Mouse (Mus musculus) CD8-positive naive resting alpha-beta T cell, adult 2 months (primary cell): ENCODE measurements around the gene Inpp4a.

Experiments used
- DNase-seq, 2 experiments: peaks; one replicate each; pipeline ENCODE4 v3.0.0; 2022; ENCODE audit warnings: low read depth in 2 of 2, low spot score in 2 of 2

Inpp4a gene

DNA sequence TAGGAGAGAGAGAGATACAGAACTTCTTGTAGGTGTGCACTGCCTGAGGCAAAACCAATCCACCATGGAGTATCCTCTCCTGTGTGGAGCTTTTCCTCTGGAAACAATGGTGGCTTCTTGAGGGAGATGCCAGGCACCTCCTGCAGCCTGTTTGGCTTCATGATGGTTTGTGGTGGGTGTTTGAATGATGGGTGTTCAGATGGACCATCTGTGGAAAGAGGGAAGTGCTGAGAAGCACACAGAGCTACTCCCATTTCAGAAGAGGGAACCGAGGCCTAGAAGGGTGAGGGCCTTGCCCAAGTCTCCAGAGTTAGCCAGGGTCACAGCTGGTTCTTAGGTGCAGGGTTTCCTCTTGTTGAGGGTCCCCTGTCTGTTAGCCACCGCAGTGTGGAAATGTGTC, 23.0 kb downstream of the Inpp4a start:
- no peak for DNase-seq

DNA sequence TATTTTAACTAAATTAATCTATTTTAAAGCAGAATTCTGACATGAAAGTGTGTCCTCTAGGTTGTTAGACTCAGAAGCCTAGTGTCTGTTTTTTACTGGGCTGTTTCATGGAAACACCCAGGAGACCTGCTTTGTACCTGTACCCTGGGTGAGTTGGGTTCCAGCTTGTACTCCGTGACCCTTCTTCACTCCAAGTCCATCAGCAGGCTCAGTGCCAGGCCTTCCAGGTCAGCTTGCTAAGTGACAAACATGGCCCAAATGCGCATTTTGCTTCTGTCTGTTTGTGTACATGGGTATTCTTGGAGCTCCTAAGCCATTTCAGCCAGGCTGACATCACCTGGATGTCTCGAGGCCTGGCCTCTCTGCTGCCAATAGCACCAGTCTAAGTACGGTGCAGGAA, 23.5 kb downstream of the Inpp4a start:
- no peak for DNase-seq

DNA sequence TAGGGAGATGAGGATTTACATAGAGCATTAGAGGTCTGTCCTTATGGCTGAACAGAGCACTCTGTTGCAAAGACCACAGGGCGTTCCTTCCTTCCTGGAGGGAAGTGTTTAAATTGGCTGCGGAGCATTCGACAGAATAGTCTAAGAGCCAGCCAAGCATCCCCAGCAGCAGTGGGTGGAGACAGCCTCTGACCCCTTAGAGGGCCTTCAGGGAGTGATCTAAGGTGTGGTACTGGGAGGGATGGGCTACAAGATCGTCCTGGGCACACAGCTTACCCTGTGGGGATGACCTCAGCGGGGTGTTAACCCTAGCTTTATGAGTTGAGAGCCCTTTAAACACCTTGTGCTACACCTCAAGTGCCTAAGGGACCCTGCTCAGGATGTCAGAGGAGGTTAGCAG, 24.9 kb downstream of the Inpp4a start:
- DNase-seq = no peak

DNA sequence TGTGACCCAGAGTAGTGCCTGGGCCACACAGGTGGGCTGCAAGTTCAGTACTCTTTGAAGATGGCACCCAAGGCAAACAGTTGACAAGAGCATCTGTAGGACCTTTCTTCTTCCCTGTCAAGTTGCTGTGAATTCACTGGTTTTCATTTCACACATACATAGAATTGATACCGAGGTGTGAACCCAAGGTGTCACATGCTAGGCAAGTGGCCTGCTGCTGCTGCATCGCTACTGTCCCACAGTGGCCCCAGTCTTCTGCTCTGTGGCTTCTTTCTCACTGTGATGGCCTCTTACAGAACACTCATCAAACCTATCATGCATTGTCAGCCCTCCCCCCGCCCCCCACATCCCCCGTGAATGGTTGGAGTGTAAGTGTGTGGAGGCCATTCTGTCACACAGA, 27.6 kb downstream of the Inpp4a start:
- DNase-seq = no peak

DNA sequence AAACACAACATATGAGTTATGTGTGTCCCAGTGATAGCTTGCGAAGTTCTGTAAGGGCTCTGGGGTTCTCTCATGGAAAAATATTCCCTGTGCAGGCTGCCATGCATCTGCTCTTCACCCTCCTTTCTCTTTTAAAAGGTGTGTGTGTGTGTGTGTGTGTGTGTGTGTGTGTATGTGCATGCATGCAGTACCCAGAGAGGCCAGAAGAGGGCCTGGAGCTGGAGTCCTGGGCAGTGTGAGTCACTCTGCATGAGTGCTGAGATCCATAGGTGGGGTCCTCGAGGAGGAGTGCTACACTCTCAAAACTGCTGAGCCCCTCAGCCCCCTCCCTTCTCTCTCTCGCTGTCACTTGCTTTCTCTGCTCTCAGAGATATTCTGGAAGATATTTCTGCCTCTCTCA, 29.5 kb downstream of the Inpp4a start:
- no peak for DNase-seq

DNA sequence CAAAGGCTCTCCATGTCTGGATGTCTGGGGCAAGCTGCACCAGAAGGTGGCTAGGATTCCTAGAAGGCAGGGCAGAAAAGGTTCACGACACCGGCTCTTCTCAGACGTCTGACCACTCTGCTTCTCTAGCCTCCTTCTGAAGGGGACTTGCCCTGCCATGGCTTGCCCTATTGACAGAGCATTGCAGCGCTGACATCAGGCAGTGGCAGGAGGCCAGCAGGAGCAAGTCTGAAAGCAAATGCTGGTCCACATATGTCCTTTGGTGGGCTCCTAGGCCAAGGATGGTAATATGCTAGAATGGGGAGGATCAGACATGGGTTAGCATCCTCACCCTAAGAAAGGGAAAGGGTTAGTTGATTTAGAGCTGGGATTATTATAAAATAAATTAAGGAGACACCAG, 30.2 kb downstream of the Inpp4a start:
- DNase-seq = no peak

DNA sequence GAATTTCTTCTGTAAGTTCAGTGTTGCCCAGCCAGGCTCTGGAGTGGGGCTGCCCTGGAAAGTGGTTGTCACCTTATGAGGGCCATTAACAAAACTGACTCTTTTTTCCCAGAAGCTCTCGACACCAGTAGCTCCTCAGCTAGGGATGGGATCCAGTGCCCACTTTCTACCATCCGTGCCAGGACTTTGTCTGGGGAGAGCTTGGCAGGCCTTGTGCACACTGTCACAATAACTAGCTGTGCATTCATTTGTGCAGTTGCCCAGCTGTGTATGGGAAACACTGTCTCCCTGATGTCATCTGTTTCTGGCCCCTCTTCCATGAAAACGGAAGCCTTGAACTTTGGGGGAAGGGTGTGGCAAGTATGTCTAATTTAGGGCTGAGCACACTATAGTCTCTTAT, 33.1 kb downstream of the Inpp4a start:
- DNase-seq = no peak

DNA sequence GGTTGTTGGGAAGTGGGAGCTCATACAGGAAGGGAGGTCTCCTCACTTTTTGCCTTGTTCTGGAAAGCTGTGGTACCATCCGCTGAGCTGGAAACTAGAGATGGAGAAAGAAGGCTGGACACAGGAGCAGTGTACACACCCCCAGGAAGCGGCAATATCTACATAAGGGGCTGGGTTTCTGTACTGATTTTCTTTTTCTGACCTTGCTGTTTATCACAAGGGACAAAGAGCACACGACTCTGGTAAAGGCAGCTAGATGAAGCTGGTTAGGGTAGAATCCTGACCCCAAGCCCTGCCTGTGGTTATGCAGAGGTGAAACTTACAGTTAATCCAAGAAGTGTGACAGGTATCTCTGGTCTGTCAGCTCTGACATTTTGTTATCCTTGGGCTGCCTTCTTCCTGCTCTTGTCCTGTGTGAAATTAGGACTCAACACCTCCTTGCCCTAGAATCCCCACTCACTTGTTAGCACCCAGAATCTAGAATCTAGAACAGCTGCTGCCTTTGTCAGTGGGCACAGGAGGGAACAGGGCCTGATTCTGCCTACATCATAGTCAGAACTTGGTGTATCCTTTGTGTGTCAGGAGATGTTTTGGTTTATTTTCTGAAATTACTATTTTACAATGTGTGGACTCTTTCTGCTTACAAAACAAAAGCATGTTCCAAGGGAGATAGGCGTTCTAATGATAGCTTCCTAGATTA, 34.2 kb downstream of the Inpp4a start:
- DNase-seq = no peak

DNA sequence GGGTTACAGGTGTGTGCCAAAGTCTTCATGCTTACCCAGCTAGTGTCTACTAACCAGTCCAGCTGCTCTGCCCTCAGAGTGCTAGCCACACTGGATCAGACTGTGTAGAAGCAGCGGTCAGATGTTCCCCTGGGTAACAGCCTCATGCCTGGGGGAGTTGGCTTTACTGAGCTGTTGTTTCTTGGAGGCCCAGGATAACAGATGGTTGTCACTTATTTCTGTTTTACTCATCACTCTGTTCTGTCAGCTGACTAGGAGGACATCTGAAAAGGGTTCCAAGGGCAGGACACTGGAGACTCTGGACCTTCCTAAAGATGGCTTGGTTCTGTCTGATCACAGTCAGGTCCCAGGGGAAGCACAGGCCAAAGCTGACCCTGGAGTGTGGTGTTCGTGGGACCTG, 36.4 kb downstream of the Inpp4a start:
- no peak for DNase-seq

DNA sequence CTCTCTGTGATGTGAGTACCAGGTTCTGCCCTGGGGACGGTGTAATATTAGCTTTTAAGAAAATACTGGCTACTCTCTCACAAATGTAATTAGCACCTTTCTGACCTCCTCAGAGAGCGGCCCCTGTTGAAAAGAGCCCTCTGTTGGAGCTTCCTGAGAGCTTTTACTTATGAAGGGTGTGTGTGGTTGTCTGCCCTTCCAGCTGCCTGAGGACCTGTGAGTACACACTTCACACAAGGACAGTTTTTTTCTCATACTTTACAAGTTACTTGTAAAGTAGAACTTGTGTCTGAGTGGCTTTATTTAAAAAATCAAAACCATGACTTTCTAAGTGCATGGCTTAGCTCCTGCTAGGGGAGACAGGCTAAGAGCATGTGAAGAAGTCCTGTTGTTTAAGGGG, 37.1 kb downstream of the Inpp4a start:
- DNase-seq = no peak

DNA sequence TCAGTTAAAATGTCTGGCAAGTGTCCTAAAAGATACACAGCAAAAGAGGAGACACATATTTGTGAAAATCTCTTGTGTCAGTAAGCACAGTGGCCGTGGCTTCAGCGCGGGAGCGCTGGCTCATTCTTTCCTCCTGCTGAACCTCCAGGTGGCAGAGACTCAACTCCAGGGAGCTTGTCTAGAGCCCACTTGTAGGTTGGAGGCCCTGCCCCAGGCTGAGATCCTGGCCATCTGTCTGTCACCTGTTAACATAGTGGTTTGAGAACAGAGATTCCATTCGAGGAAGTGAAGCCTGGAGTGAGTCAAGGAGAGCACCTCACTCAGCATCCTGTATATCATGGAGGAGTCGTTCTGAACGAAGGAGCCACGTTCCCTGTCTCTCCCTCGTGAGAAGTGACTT, 37.6 kb downstream of the Inpp4a start:
- no peak for DNase-seq

DNA sequence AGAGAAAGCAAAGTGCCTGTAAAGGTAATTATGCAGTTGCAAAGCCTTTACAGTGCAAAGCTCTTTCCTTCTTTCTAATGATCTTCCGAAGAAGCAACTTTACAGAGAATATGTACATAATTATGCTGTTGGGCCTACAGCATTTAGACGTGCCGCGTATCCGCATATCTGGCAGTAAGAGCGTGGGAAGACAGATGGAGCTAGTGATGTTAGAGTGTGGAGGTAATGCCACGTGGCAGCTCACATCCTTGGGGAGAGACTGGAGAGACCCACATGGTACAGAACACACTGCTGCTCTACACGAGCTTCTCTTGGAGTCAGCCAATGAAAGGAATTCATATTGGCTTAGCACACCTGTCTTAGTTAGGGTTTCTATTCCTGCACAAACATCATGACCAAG, 39.5 kb downstream of the Inpp4a start:
- no peak for DNase-seq

DNA sequence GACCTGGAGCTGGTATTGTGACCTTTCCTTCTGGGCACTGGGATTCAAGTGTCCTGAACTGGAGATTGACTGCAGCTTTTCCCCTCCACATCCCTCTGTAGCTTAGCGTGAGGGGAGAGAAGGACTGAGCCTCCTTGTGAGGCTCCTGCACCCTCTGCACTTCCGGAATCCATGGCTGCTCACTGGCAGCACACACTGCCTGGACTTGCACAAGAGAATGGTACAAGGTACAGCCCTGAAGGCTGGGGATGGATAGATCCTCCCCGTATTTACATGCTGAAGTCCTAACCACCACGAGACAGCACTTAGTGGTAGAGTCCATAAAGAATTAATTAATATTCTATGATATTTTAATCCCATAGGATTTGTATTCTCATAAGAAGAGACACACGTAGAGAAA, 41.7 kb downstream of the Inpp4a start:
- DNase-seq = no peak

DNA sequence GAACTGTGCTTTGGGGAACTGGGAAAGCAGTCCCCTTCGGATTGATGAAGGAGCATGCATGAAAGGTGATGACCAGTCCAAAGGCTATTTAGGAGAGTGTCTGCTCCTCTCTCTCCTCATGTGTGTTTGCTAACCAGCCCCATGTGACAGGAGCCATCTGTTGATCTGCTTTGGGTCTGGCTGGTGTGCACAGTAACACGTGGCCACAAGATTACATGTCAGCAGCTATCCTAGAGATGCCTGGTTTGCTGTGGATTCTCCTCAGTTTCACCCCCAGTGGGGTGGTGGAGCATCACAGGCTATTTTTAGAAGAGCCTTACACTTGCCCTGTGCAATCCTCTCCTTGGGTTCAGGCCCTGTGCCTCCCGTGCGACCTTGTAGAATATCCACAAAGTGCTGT, 42.2 kb downstream of the Inpp4a start:
- DNase-seq = no peak

DNA sequence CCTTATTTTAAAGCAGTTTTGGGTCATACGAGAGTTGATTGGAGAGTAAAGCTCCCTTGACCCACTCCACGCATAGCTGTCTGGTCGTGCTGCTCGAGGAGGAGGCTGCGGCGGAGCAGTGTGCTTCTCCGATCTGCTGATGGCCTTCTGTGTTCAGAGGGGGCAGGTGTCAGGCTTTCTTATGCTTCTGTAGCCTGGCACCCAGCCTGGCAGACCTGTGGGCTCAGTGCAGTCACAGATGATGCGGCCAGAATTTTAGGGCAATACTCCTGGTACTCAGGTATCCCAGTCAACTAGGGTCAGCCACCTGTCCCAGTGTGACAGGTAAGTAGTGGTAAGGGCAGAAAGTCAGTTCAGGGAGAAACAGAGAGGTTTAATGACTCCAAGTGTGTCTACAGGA, 42.9 kb downstream of the Inpp4a start:
- DNase-seq = no peak

DNA sequence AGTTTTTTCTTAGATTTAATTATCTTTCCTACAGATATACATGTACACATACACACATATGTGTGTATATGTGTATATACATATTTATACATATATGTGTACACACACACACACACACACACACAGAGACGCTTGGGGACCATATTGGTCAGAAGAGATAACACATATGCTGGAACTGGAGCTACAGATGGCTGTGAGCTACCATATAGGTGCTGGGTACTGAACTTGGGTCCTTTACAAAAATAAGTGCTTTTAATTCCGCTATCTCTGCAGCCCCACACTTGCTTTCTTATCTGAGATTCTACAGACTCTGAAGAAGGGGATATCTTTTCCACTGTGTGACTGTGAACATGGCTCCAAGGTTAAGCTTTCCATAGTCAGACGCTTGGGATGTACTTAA, 43.6 kb downstream of the Inpp4a start:
- no peak for DNase-seq

DNA sequence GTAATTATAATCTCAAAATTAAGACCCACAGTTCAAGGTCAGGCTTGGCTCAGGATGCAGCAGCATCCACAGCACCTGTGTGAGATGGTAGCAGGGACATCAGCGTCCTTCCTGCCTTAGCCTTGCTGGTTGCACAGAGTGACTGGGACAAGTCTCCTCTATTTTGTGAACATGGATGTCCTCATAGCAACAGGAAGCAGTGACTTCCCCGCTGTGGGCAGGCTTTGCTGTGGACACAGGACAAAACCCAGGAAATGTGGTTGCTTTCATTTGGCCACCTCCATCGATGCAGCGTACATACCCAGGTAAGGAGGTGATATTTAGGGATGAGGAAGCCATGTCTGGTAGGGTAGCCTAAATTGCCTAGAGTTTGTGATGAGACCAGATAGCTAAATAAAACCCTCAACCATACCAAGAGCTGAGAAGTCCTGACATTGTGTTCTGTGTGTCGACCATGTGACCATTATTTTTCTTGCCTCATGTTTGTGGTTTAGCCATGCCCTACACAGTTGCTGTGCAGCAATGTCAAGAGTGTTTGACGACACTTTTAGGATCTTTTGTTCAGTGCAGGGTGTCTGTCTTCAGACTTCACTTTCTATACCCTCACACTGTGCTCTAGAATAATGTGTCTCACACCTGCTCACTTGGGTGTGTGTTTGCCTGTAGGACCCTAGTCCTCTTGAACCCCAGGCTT, 44.7 kb downstream of the Inpp4a start:
- no peak for DNase-seq

DNA sequence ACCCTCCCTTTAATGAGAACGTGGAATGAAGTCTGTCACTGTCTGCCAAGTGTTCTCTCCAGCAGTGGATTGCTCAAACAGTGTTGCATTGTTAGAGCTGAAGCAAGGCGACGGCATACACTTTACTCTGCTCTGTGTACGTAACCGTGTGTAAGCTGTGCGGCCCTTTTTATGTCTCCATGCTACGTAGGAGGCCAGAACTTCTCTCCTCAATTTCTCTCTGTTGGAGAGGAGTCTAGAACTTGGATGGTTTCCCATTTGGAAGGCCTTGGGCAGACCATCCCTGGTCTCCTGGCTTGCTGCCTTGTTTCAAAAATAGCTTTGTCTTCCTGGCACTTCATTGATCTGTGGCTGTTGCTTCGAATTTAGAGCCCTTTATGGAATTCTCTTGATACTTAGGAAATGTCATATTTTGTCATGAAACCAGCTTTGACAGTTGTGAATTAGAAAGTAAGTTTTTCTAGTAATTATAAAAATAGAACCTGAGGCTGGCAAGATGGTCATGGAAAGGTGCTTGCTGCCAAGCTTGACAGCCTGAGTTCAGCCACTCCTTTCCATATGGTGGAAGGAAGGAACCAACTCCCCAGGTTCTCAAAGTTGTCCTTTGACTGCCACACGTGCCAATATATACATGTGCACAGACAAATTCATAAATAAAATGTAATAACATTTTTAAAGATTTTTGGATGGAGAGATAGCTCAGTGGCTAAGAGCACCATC, 47.9 kb downstream of the Inpp4a start:
- DNase-seq = no peak

DNA sequence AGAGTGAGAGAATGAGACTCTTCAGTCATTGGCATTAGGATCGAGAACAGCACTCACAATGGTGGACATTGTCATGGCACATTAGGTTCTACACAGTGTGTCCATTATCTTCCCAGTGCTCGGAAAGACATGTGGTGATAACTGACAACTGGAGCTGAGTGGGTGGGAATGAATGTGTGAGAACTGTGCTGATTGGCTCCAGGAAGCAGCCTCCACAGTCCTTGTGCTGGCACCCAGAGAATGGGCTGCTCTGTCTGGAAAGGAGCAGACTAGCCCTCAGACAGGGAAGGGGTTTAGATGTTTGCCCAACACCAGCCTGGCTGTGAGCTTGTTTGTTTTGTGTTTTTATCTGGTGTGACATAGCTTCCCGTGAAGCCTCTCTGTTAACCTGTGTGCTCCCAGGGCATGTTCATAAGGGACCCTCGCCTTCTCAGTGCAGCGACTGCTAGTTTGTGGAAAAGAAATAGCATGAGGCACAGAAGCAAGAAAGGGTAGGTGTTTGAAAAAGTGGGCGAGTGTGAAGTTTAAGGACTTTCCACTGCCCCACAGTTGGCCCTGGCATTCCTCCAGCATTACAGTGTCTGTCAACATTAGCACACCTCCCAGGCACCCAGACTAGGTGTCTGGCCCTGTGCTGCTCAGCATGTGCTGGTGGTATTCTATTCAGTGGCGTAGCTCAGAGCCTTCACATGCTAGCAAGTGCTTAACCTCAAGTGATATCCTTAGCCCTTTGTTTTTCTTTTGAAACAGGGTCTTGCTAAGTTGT, 51.4 kb downstream of the Inpp4a start:
- DNase-seq = no peak

DNA sequence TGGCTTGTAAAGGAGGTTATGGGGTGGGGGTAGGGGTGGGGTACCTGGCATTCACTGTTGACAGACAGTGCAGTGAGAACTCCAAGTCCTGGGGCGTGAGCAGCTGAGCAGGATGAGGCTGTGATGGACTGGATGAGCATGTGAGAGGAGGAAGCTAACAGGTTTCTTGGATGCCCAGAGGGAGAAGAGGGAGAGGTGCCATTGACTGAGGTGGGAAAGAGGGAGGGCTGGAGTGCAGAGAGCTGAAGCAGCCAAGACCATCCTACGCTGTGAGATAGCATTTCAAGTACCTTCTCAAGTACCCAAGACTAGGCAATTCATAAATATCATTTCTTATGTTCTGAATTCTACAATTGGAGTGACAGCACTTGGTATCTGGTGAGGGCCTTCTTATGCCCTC, 52.3 kb downstream of the Inpp4a start:
- DNase-seq = no peak

DNA sequence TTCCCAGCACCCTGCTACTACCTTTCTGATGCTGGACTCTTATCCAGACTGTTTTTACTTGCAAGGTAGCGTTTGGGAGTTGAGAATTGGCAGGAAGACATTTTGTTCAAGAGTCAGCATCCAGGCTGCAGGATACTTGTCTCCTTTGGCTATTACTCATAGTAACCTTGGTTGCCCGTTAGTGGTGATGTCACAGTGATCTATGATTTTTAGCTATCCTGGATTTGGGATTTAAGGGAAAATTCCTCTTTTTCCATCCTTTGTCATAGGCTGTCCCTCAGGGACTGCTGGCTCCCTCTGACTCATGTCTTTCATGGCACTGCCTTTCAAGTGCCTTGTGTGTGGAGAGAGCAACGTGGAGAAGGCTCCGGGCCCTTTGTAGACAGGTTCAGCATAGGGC, 53.8 kb downstream of the Inpp4a start:
- DNase-seq = no peak

DNA sequence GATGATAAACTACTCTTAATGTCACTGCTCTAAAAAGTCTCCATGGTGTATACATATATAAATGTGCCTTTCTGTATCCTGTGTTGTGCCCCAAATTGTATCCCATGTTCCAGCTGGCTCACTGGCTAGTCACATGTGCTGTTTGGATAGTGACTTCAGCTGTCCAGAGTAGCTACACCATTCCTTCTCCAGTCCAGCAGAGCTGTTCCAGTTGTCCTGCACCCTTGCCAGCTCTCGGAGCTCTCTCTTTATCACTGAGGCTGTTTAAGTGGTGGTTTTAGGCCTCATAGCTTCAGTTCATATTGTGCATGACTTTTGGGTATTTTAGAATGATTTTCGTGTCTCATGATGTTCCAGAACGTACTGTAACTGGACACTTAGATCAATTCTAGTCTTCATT, 55.8 kb downstream of the Inpp4a start:
- no peak for DNase-seq
